Mouse (Mus musculus): ENCODE results near the gene Tmem256. TPM values are rescaled to one million over a fixed set of nuclear protein-coding genes. Genes with fewer than 3 reads are reported as not detected.

The Tmem256 gene
- total RNA-seq, 2 experiments from 2014 or later = 66.7 to 210 TPM

DNA sequence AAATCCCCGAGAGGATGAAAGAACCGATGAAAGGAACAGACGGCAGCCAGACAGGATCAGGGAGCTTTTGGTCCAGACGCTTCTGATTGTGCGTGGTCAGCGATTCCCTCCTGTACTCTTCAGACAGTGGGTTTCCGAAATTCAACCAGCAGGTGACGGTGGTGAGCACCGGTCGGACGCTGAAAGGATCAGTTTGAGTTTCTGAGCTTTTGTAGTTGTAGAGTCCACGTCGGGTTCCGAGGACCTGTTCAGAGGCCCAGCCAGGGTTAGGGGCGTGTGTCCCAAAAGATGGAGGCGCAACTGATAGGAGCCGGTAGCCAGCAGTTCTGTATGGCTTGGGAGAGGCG is 42.2 kb downstream of the Tmem256 start:
- peak; percentile 27 for ATAC-seq (replicated peaks; ENCODE audit: low FRiP score, low TSS enrichment, poor library complexity, severe bottlenecking)

DNA sequence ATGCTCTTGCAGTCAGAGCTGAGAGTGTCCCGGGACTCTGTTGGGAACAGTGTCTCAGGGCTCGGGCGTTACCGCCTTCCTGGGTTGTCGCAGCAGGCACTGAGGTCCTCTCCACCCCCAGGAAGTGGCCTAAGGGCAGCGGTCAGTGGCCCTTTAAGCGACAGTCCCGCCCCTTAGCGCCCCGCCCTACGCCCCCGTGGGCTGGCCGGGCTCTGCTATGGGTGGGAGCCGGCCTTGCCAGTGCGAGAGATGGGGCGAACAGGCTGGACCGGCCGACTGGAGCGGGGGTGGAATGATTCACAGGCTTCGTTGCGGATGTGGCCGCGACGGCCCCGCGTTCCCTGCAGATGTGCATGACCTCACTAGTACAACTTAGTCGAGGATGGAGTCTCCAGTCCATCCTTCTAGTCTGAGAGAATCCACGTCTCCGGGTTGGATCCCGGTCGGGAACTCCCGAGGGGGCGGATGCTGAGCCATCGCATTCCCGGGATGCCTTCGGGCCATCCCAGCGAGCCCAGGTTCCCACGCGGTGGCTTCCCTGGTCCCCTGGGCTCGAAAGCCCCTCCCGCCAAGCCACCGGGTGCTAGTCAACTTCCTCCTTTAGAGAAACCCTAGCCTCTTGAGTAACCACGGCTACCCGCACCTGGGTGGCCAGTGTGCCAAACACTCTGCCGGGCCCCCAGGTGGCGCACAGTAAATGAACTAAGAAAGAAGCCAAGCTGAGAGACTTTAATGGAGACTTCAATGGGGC is 42.7 kb downstream of the Tmem256 start, which contains the start of gene Kctd11:
Gene Kctd11, minus strand, starts transcription at position 554 of the 751 bp plus-strand sequence.
- ATAC-seq (replicated peaks; ENCODE audit: low FRiP score, low TSS enrichment, poor library complexity, severe bottlenecking) = peak; percentile 14; the same call in 1 of the 2 replicates

GRCm38 (mm10) chr11:69881787-69882670 is 43.7 kb downstream of the Tmem256 start:
- no peak for ATAC-seq (replicated peaks; ENCODE audit: low FRiP score, low TSS enrichment, poor library complexity, severe bottlenecking)

- no peak for ATAC-seq (replicated peaks; ENCODE audit: low FRiP score, low TSS enrichment, poor library complexity, severe bottlenecking)
Measured at GRCm38 (mm10) chr11:69883066-69883465, 44.8 kb downstream of the Tmem256 start.

- ATAC-seq (replicated peaks; ENCODE audit: low FRiP score, low TSS enrichment, poor library complexity, severe bottlenecking) = peak; percentile 26; the same call in 1 of the 2 replicates
Measured at GRCm38 (mm10) chr11:69883527-69884151, 45.3 kb downstream of the Tmem256 start.

- ATAC-seq (replicated peaks; ENCODE audit: low FRiP score, low TSS enrichment, poor library complexity, severe bottlenecking) = no peak
Measured at GRCm38 (mm10) chr11:69884240-69884639, 45.9 kb downstream of the Tmem256 start.

GRCm38 (mm10) chr11:69884663-69885062 is 46.3 kb downstream of the Tmem256 start:
- ATAC-seq (replicated peaks; ENCODE audit: low FRiP score, low TSS enrichment, poor library complexity, severe bottlenecking) = no peak

DNA sequence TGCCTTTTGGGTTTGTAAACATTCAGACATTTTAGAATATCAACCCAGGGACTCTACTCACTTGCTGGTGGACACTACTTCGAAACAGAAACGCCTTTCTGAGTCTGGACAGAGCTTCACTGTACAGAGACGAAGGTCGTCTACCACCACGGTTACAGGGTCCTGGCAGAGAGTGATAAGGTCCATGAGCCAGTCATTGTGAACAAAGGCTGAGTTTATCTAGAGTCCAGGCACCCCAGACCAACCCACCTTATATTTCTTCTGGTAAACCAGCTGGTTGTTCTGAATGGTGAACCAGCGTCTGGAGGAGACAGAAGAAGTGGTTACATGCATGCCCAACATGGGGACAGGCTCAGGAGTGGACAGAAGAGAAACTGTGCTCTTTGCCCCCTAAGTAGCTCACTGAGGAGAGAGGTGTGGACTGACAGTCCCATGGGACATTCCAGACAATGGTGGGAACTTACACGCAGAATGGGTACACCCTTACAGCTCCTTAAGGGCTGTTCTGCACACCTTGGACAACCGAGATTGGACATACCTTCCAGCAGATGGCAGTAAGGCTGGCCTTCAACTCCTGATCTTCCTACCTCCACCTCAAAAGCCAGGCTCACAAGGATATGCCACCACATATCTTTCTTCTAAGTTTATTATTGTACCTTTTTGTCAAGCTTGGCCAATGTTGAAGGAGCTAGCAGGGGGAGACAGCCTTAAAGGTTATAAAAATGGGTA is 48.8 kb downstream of the Tmem256 start:
- peak; percentile 61 for ATAC-seq (replicated peaks; ENCODE audit: low FRiP score, low TSS enrichment, poor library complexity, severe bottlenecking)

Other genes with a start within 250 kb of the Tmem256 start
Only the 30 nearest of the 42 such genes appear.
- 96.1 and 117 TPM in 2 replicates for gene Senp3, start 156.4 kb upstream of the Tmem256 start, total RNA-seq (2014; fragmentation: Nextera tagmentation)
- 98.4 and 120 TPM in 2 replicates for gene Senp3, start 156.4 kb upstream of the Tmem256 start, total RNA-seq (2017)
- 5.0 and 6.5 TPM in 2 replicates for gene Tnfsf13, start 152.7 kb upstream of the Tmem256 start, total RNA-seq (2014; fragmentation: Nextera tagmentation)
- 11.7 and 23.0 TPM in 2 replicates for gene Tnfsf13, start 152.7 kb upstream of the Tmem256 start, total RNA-seq (2017)
- gene Tnfsf12, start 142.7 kb upstream of the Tmem256 start, total RNA-seq (2014; fragmentation: Nextera tagmentation) = 4.7 TPM in 1 of 2 replicates, not detected in the other
- 0.47 TPM in 1 of 2 replicates, not detected in the other for gene Tnfsf12, start 142.7 kb upstream of the Tmem256 start, total RNA-seq (2017)
- gene Tnfsfm13, start 142.4 kb upstream of the Tmem256 start, total RNA-seq (2014; fragmentation: Nextera tagmentation) = 0.20 TPM in 1 of 2 replicates, not detected in the other
- 0.80 and 1.4 TPM in 2 replicates for gene Tnfsfm13, start 142.4 kb upstream of the Tmem256 start, total RNA-seq (2017)
- 106 TPM in 2 replicates for gene Polr2a, start 79.9 kb upstream of the Tmem256 start, total RNA-seq (2014; fragmentation: Nextera tagmentation)
- gene Polr2a, start 79.9 kb upstream of the Tmem256 start, total RNA-seq (2017) = 11.9 and 26.6 TPM in 2 replicates
- not detected in 2 replicates for gene Slc35g3, start 76.5 kb upstream of the Tmem256 start, total RNA-seq (2014; fragmentation: Nextera tagmentation)
- not detected in 2 replicates for gene Slc35g3, start 76.5 kb upstream of the Tmem256 start, total RNA-seq (2017)
- 2.8 and 4.0 TPM in 2 replicates for gene Zbtb4, start 72.6 kb upstream of the Tmem256 start, total RNA-seq (2014; fragmentation: Nextera tagmentation)
- gene Zbtb4, start 72.6 kb upstream of the Tmem256 start, total RNA-seq (2017) = 1.1 and 2.1 TPM in 2 replicates
- gene Chrnb1, start 42.6 kb upstream of the Tmem256 start, total RNA-seq (2014; fragmentation: Nextera tagmentation) = 2.3 TPM in 1 of 2 replicates, not detected in the other
- gene Chrnb1, start 42.6 kb upstream of the Tmem256 start, total RNA-seq (2017) = 0.28 and 1.9 TPM in 2 replicates
- gene Fgf11, start 36.7 kb upstream of the Tmem256 start, total RNA-seq (2014; fragmentation: Nextera tagmentation) = 0.57 and 0.63 TPM in 2 replicates
- gene Fgf11, start 36.7 kb upstream of the Tmem256 start, total RNA-seq (2017) = 2.3 TPM in 1 of 2 replicates, not detected in the other
- not detected in 2 replicates for gene Tmem102, start 32.9 kb upstream of the Tmem256 start, total RNA-seq (2014; fragmentation: Nextera tagmentation)
- gene Tmem102, start 32.9 kb upstream of the Tmem256 start, total RNA-seq (2017) = not detected in 2 replicates
- not detected in 2 replicates for gene Gm39566, start 23.2 kb upstream of the Tmem256 start, total RNA-seq (2014; fragmentation: Nextera tagmentation)
- gene Gm39566, start 23.2 kb upstream of the Tmem256 start, total RNA-seq (2017) = not detected in 2 replicates
- gene Spem2, start 20.0 kb upstream of the Tmem256 start, total RNA-seq (2014; fragmentation: Nextera tagmentation) = not detected in 2 replicates
- not detected in 2 replicates for gene Spem2, start 20.0 kb upstream of the Tmem256 start, total RNA-seq (2017)
- not detected in 2 replicates for gene Spem1, start 16.3 kb upstream of the Tmem256 start, total RNA-seq (2014; fragmentation: Nextera tagmentation)
- not detected in 2 replicates for gene Spem1, start 16.3 kb upstream of the Tmem256 start, total RNA-seq (2017)
- gene Nlgn2, start 730 bp upstream of the Tmem256 start, total RNA-seq (2014; fragmentation: Nextera tagmentation) = 7.9 and 8.3 TPM in 2 replicates
- gene Nlgn2, start 730 bp upstream of the Tmem256 start, total RNA-seq (2017) = 2.9 and 3.8 TPM in 2 replicates
- 54.7 and 61.3 TPM in 2 replicates for gene Plscr3, start 7.9 kb downstream of the Tmem256 start, total RNA-seq (2014; fragmentation: Nextera tagmentation)
- 14.5 and 14.8 TPM in 2 replicates for gene Plscr3, start 7.9 kb downstream of the Tmem256 start, total RNA-seq (2017)
- 0.48 TPM in 1 of 2 replicates, not detected in the other for gene Tnk1, start 20.2 kb downstream of the Tmem256 start, total RNA-seq (2014; fragmentation: Nextera tagmentation)
- 0.34 TPM in 1 of 2 replicates, not detected in the other for gene Tnk1, start 20.2 kb downstream of the Tmem256 start, total RNA-seq (2017)
- gene Tmem95, start 39.5 kb downstream of the Tmem256 start, total RNA-seq (2014; fragmentation: Nextera tagmentation) = not detected in 2 replicates
- gene Tmem95, start 39.5 kb downstream of the Tmem256 start, total RNA-seq (2017) = not detected in 2 replicates
- 0.54 and 0.79 TPM in 2 replicates for gene Kctd11, start 42.9 kb downstream of the Tmem256 start, total RNA-seq (2014; fragmentation: Nextera tagmentation)
- 1.3 TPM in 1 of 2 replicates, not detected in the other for gene Kctd11, start 42.9 kb downstream of the Tmem256 start, total RNA-seq (2017)
- gene Acap1, start 57.0 kb downstream of the Tmem256 start, total RNA-seq (2014; fragmentation: Nextera tagmentation) = 52.7 and 59.4 TPM in 2 replicates
- 40.3 and 55.2 TPM in 2 replicates for gene Acap1, start 57.0 kb downstream of the Tmem256 start, total RNA-seq (2017)
- gene 2810408A11Rik, start 62.5 kb downstream of the Tmem256 start, total RNA-seq (2014; fragmentation: Nextera tagmentation) = 2.4 and 4.0 TPM in 2 replicates
- 3.4 and 4.1 TPM in 2 replicates for gene 2810408A11Rik, start 62.5 kb downstream of the Tmem256 start, total RNA-seq (2017)
- 31.7 and 51.2 TPM in 2 replicates for gene Neurl4, start 62.6 kb downstream of the Tmem256 start, total RNA-seq (2014; fragmentation: Nextera tagmentation)
- 27.9 and 64.3 TPM in 2 replicates for gene Neurl4, start 62.6 kb downstream of the Tmem256 start, total RNA-seq (2017)
- gene Gps2, start 75.4 kb downstream of the Tmem256 start, total RNA-seq (2014; fragmentation: Nextera tagmentation) = 155 and 190 TPM in 2 replicates
- gene Gps2, start 75.4 kb downstream of the Tmem256 start, total RNA-seq (2017) = 53.7 and 106 TPM in 2 replicates
- 1,285 and 1,514 TPM in 2 replicates for gene Eif5a, start 83.4 kb downstream of the Tmem256 start, total RNA-seq (2014; fragmentation: Nextera tagmentation)
- gene Eif5a, start 83.4 kb downstream of the Tmem256 start, total RNA-seq (2017) = 1,032 and 1,474 TPM in 2 replicates
- gene Ybx2, start 97.3 kb downstream of the Tmem256 start, total RNA-seq (2014; fragmentation: Nextera tagmentation) = 2.2 TPM in 1 of 2 replicates, not detected in the other
- not detected in 2 replicates for gene Ybx2, start 97.3 kb downstream of the Tmem256 start, total RNA-seq (2017)
- 0.15 and 5.2 TPM in 2 replicates for gene Slc2a4, start 109.7 kb downstream of the Tmem256 start, total RNA-seq (2014; fragmentation: Nextera tagmentation)
- gene Slc2a4, start 109.7 kb downstream of the Tmem256 start, total RNA-seq (2017) = 0.19 and 0.88 TPM in 2 replicates
- not detected in 2 replicates for gene Cldn7, start 126.3 kb downstream of the Tmem256 start, total RNA-seq (2014; fragmentation: Nextera tagmentation)
- gene Cldn7, start 126.3 kb downstream of the Tmem256 start, total RNA-seq (2017) = not detected in 2 replicates
- gene Ctdnep1, start 142.6 kb downstream of the Tmem256 start, total RNA-seq (2014; fragmentation: Nextera tagmentation) = 181 and 216 TPM in 2 replicates
- gene Ctdnep1, start 142.6 kb downstream of the Tmem256 start, total RNA-seq (2017) = 9.8 and 38.6 TPM in 2 replicates
- 81.7 and 104 TPM in 2 replicates for gene Elp5, start 144.0 kb downstream of the Tmem256 start, total RNA-seq (2014; fragmentation: Nextera tagmentation)
- gene Elp5, start 144.0 kb downstream of the Tmem256 start, total RNA-seq (2017) = 66.4 and 82.7 TPM in 2 replicates
- 267 and 278 TPM in 2 replicates for gene Gabarap, start 152.6 kb downstream of the Tmem256 start, total RNA-seq (2014; fragmentation: Nextera tagmentation)
- 222 and 223 TPM in 2 replicates for gene Gabarap, start 152.6 kb downstream of the Tmem256 start, total RNA-seq (2017)
- gene Phf23, start 157.3 kb downstream of the Tmem256 start, total RNA-seq (2014; fragmentation: Nextera tagmentation) = 49.1 and 53.9 TPM in 2 replicates
- gene Phf23, start 157.3 kb downstream of the Tmem256 start, total RNA-seq (2017) = 46.2 and 53.7 TPM in 2 replicates